Mouse (Mus musculus) brain, embryonic 14.5 days (tissue): Measurements from ENCODE around the gene Ap2b1. TPM values are rescaled to one million over a fixed set of nuclear protein-coding genes. Genes with fewer than 3 reads are reported as not detected.

Source experiments
- DNase-seq: peaks from one replicate; pipeline ENCODE4 v3.0.0-alpha.2; 2011; ENCODE audit warnings: low read depth
- CTCF ChIP-seq: fragments of 200-500 bp; IDR thresholded peaks from 2 replicates; pipeline ENCODE4 v1.5.1; 2012; ENCODE audit warnings: inconsistent platforms, mild to moderate bottlenecking, moderate library complexity, borderline replicate concordance; ENCODE audit not compliant: insufficient read depth, insufficient read length; ENCODE audit errors: extremely low read depth
- POLR2A ChIP-seq: fragments of 200-500 bp; IDR thresholded peaks from 2 replicates; pipeline ENCODE4 v1.6.1; 2012; ENCODE audit warnings: mild to moderate bottlenecking, inconsistent platforms, borderline replicate concordance; ENCODE audit not compliant: poor library complexity, insufficient read depth, insufficient read length, severe bottlenecking; ENCODE audit errors: extremely low read depth
- polyA plus RNA-seq: library from polyadenylated mRNA; depleted of rRNA; stranded (reverse); fragments of >200 nt; gene quantifications from 2 replicates; pipeline ENCODE4 v1.2.3, GENCODE M21; 2012; rRNA removed

The Ap2b1 gene
- polyA plus RNA-seq, 1 experiment = 149 TPM

- DNase-seq = no peak
- TF ChIP-seq CTCF = no peak
- TF ChIP-seq POLR2A = no peak
Measured at GRCm38 (mm10) chr11:83451281-83451680, 152.5 kb downstream of the Ap2b1 start.

GRCm38 (mm10) chr11:83454548-83454947 is 155.7 kb downstream of the Ap2b1 start:
- no peak for DNase-seq
- TF ChIP-seq CTCF (no peak), POLR2A (no peak)

Other genes starting within 250 kb of the Ap2b1 start
- gene Slfn2, start 233.9 kb upstream of the Ap2b1 start, polyA plus RNA-seq = 0.53 and 0.77 TPM in 2 replicates
- gene Slfn1, start 182.2 kb upstream of the Ap2b1 start, polyA plus RNA-seq = 0.07 TPM in 1 of 2 replicates, not detected in the other
- gene Slfn4, start 123.8 kb upstream of the Ap2b1 start, polyA plus RNA-seq = 0.05 and 0.07 TPM in 2 replicates
- 0.14 and 0.25 TPM in 2 replicates for gene Slfn3, start 107.7 kb upstream of the Ap2b1 start, polyA plus RNA-seq
- gene Slfn14, start 12.3 kb upstream of the Ap2b1 start, polyA plus RNA-seq = 0.05 and 0.09 TPM in 2 replicates
- gene Pex12, start 3.6 kb downstream of the Ap2b1 start, polyA plus RNA-seq = 13.6 and 13.7 TPM in 2 replicates
- 74.3 and 88.9 TPM in 2 replicates for gene Rasl10b, start 110.1 kb downstream of the Ap2b1 start, polyA plus RNA-seq
- gene Gas2l2, start 130.4 kb downstream of the Ap2b1 start, polyA plus RNA-seq = 0.21 and 0.63 TPM in 2 replicates
- 0.53 and 0.55 TPM in 2 replicates for gene 1700020L24Rik, start 138.7 kb downstream of the Ap2b1 start, polyA plus RNA-seq
- gene Mmp28, start 164.0 kb downstream of the Ap2b1 start, polyA plus RNA-seq = 5.5 and 9.1 TPM in 2 replicates
- 51.0 and 92.8 TPM in 2 replicates for gene Taf15, start 174.1 kb downstream of the Ap2b1 start, polyA plus RNA-seq
- gene Heatr9, start 223.2 kb downstream of the Ap2b1 start, polyA plus RNA-seq = not detected in 2 replicates
- 0.21 TPM in 1 of 2 replicates, not detected in the other for gene Ccl5, start 231.5 kb downstream of the Ap2b1 start, polyA plus RNA-seq